Mouse (Mus musculus) mouse embryonic stem cell (cell line): ENCODE measurements around the gene Olfr1357.

Experiments used
- in situ Hi-C, 2 experiments: fragments of 300-500 bp; cut with MboI; formaldehyde crosslinking; loops; 1 replicate in 1 of 2; 3 replicates in 1 of 2; pipeline ENCODE4 v1.14.3; 2019 to 2020; ENCODE audit warnings: low sequenced_read_pairs in 2 of 2, low pct_unique_long_range_greater_than_20kb in 1 of 2, mixed read lengths in 1 of 2; ENCODE audit not compliant: unreplicated experiment in 1 of 2

Gene Olfr1357

DNA sequence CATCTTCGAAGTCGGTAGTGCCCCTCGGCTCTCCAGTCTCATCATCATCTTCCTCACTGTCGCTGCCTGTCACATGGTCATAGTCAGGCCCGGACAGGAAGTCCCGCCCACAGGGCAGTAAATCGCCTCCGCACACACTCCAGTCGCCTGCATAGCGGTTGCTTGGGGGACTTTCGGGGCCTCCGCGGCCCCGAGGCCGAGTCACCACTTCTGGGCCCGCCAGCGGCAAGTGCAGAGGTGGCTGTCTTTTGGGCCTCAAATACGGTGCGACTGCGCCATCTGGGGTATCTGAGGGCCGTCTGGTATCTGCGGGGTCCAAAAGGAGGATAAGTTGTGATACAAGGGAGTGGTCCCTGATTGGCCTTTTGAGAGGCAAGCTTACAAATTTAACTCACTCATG, 32.3 kb downstream of the Olfr1357 start:
- in situ Hi-C loops = no loop called here

DNA sequence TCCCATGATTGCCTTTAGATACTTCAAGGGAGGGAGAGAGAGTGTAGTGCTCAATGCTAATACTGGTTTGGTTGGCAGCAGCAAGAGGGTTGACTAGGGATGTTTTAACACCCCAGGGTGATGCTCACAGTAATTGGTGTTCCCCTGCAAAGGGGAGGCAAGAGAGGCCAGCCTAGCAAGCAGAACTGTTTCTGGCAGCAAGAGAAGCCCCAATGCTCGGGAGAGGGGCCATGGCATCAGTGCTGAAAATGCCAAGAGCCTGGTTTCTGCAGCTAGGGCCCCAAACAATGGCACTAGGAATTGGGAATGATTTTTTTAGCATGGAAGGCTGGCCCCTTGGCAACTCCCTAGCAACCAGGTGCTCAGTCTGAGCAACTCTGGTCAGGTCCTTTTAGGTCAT, 32.9 kb downstream of the Olfr1357 start:
- in situ Hi-C loops = no loop called here

DNA sequence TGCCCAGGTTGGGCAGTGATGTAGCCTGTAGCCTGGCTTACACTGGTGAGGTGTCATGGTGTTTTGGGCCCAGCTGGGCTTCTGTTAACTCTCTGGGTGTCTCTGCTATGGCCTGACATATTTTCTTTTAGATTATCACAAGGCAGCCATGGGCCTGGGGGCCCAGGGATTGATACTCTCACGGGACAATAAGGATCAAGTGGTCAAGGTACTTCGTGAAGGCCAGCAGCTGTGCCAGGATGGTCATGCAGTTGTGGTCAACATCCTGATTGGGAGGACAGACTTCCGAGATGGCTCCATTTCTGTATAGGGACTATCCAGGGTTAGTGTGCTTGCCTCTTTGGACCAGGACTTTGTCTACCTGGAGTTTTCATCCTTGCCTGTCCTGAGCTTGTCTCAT, 33.9 kb downstream of the Olfr1357 start:
- in situ Hi-C loops = no loop called here

DNA sequence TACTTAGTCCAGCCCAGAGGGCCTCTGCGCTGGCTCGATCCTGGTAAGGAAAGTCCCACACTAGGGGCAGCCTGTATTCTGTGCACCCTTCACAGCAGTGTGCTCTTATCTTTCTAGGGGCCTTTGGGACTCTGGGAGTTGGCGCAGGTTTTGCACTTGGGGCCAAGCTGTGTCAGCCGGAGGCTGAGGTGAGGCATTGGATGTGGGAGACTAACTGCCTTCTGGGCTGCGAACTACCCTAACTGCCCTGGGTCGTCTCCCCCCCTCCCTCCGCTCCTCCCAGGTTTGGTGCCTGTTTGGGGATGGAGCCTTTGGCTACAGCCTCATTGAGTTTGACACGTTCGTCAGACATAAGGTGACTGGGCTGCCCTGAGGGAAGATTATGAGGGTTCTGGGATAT, 34.5 kb downstream of the Olfr1357 start:
- in situ Hi-C loops = no loop called here

DNA sequence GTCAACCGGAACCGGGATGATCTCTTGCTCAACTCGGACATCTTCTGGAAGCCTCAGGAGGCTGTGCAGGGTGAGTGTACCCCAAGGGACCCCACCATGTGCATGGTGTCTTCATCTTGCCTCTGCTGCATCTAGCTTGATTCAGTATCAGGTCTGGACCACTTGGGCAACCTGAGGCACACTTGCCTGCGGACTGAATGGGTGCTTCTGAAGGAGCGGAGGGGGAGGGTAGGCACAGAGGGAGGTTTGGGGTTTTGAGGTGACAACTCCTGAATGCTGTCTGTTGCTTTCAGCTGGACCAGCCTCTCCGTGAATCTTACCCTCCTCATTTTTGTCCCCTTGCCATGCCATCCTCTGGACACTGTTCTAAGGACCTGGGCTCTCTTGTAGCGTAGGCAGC, 36.8 kb downstream of the Olfr1357 start:
- in situ Hi-C loops = no loop called here

DNA sequence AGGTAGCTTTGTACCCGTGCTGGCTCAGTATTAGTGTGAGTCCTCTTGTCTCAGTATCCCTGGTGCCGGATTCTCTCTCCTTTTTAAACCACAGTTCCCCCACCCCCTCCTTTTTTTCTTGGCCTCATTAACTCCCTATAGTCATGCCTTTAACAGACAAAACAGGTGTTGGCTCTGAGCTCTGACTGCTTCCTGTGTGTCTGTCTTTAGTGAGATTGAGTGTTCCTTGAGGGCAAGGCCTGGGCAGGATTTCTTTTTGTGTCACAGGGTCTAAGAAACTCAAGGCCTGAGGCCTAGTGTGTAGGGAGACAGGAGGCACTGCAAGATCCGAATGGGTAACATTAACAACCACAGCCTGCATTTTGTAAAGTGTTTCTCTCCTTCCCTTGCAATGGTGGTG, 39.7 kb downstream of the Olfr1357 start:
- in situ Hi-C loops = no loop called here

DNA sequence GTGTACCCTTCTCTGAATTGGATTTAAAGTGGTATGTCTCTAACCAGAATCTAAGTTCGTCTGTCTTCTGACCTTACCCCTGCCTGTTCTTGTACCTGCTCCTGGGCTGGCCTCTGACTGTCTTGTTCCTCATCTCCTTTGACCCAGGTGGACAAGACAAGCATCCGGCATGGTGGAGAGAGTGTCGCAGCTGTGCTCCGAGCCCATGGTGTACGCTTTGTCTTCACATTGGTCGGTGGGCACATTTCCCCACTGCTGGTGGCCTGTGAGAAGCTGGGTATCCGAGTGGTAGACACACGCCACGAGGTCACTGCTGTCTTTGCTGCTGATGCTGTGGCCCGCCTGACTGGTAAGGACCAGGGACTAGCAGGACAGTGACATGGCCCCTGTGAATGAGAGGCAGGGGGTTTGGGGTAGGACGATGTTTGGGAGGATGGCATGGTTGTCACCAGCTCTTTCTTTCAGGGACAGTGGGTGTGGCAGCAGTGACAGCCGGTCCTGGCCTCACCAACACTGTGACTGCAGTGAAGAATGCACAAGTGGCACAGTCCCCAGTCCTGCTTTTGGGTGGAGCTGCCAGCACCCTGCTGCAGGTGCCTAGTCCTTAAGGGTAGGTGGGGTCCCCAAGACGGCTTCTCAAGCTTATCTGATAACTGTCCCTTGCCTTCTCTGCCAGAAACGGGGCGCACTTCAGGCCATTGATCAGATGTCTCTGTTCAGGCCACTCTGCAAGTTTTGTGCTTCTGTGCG, 41.3 kb downstream of the Olfr1357 start:
- in situ Hi-C loops = no loop called here

DNA sequence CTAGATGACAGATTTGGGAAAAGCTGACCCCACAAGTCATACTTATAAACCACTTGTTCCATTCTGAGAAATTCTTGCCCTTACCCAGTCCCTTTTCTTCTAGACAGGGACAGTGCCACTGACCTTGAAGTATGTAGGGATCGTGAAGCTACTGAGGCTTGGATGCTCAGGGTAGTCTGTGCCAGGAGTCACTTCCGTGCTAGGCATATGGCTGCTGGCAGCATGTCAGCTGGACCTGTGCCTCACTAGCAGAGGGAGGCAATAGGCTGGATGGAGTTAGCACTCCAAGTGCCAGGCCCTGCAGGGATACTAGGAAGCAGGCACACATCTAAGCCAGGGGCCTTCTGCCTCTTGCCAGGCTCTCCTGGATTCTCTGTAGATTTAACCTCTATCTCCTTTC, 42.2 kb downstream of the Olfr1357 start:
- in situ Hi-C loops = no loop called here

DNA sequence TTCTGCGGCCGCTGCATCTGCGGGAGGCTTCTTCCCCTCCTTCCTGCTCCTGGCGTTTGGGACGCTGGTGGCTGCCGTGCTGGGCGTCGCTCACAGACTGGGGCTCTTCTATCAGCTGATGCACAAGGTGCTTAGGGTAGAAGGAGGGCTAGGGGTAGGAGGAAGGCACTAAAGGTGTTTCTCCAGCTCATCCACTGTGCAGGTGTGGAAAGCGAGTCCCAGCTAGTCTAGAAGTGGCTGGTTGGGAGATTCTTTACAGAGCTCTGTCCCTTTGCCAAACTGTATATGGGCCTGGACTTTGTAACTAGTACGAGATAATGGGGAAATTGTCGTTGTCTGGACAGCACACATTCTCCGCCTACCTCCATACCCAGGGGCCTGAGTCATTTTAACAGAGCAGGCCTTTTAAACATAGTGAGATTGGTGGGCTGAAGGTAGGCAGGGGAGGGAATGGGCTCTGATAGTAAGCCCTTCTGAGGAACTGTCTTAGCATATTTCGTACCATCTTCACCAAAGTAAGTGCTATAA, 42.7 kb downstream of the Olfr1357 start:
- in situ Hi-C loops = no loop called here

DNA sequence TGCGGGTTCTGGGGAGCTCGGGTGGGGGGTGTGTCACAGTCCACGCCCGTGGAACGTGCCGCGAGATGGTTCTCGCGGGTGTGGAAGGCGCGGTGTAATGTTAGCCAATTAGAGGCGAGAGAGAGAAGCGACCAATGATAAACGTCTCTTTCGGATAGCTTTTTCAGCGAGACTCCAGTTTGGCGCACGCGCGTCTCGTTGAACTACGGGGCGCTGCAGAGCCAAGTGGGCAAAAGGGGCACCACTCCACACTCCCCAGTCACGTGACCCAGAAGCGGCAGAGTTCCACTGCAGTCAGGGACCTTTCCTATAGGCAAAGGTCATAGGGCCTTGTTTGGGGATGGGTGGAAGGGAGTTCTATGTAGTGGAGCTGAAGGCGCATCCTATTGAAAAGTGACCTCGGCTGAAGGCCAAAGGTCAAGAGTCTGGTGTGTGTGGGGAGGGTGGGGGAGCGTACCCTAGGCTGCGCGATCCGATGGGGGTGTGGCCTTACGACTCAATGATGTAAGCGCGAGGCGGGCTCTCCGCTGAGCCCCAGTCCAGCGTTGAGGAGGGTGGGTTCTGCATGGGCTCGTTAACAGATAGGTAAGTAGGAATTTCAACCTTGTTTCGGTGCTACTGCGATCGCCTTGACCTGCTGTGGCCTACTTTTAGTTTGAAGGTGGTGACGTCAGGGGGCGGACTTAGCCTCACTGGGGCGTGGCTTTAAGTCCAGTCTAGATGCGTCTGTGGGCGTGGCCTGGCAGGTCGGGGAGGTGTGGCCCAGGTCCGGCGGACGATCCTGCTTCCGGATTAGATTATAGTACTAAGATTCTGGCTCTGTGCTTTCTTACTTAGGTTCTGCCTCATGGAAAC, 43.4 kb downstream of the Olfr1357 start, which contains the start of gene Ilvbl:
Gene Ilvbl, plus strand, starts transcription at position 97 of the 855 bp plus-strand sequence.
- in situ Hi-C loops = no loop called here

DNA sequence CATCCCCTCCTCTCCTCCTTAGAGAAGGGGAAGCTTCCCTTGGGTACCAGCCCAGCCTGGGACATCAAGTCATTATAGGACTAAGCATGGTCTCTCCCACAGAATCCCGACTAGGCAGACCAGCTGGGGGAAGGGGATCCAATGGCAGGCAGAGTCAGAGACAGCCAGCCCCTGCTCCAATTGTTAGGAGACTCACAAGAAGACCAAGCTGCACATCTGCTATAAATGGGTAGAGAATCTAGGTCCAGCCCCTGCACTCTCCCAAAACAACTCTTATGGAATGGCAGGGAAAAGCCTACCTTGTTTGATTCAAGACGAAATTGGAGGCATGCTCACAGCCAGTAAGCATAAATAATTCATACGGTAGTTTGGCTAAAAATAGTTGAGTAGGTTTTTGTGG, 44.6 kb downstream of the Olfr1357 start:
- in situ Hi-C loops = no loop called here

DNA sequence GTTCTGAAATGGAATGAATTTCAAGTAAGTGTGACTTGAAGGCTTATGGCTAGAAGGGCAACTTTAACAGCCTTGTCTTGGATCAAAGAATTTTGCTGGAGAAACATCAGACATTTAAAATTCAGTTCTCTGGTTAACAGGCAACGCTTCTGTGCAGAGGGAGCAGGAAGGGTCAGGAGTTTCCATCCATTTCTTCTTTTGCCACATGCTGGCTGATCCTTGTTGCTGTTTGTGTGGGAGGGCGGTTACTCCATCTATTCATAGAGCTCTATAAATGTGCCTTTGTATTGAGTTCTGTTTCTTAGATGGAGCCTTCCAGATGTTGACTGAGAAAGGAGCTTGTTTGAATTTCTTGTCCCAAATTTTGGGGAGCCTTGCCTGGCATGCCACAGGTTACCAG, 47.0 kb downstream of the Olfr1357 start:
- in situ Hi-C loops = no loop called here

DNA sequence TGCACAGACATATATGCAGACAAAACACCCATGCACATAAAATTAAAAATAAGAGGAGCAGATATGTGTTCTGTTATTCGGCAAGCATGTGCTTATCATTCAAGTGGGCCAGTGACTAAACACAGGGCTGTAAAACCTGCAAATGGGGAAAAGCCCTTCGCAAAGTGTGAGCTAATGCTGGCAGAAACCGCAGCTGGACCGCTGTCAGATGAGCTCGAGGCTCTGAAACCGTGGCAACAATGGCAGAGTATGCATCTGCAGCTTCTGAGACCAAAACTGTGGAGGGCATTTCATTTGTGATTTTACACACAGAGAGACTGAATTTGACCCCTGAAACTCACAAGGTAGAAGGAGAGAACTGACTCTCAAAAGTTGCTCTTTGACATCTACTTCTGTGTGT, 47.5 kb downstream of the Olfr1357 start:
- in situ Hi-C loops = no loop called here

DNA sequence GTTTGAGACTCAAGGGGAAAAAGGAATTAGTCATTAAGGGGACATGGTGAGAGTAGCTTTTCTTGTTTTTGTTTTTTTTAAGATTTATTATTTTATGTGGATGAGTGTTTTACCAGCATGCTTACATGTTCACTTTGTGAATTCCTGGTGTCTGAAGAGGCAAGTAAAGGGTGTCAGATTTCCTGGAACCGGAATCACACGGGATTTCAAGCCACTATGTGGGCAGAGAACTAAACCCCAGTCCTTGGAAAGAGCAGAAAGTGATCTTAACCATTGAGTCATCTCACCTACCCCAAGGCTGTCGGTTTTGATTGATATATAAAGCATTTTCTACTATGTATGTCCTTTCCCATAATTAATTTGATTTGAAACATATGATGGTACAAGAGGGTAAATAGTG, 48.2 kb downstream of the Olfr1357 start:
- in situ Hi-C loops = no loop called here

DNA sequence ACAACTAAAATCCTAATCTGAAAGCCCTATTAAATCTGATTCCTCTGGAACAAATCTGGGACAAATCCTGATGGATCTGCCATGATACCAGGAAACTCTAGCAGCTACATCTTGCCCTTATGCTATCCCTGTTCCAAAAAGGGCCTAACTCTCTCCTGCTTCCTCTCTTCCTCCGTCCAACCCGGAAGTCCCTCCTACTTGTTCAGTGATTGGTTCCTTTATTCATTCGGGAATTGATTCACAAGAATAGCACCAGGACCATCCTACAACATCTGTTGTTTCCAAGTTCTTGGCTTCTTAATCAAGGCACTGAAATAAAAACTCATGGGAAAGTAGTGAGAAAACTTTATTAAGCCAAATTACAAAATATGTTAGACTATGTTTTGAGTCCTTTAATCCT, 48.7 kb downstream of the Olfr1357 start:
- in situ Hi-C loops = no loop called here

DNA sequence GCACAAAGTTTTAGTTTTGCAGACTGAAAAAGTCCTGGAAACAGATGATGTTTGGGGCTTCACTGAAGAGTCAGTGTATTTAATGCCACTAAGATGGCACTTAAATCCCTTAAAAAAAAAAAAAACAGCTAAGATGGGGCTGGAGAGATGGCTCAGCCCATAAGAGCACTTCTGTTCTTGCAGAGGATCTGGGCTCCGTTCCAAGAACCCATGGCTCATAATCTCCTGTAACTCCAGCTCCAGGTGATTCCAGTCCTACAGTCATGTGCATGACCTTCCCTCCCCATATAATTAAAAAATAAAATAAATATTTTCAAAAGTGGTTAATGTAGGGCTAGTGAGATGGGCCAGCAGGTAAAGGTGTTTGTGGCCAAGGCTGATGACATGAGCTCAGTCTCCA, 52.8 kb downstream of the Olfr1357 start:
- in situ Hi-C loops = no loop called here
